Mouse (Mus musculus) spleen, adult 2 months (tissue): ENCODE data around the gene Nploc4.

ENCODE experiments used
- CTCF ChIP-seq: fragments of 200-500 bp; IDR thresholded peaks from 2 replicates; pipeline ENCODE4 v1.5.1; 2011; ENCODE audit warnings: mild to moderate bottlenecking, inconsistent platforms; ENCODE audit not compliant: insufficient read depth, insufficient read length, insufficient replicate concordance; ENCODE audit errors: extremely low read depth
- POLR2A ChIP-seq: fragments of 200-500 bp; IDR thresholded peaks from 2 replicates; pipeline ENCODE4 v1.6.1; 2011; ENCODE audit warnings: low read depth, low read length, inconsistent platforms

DNA sequence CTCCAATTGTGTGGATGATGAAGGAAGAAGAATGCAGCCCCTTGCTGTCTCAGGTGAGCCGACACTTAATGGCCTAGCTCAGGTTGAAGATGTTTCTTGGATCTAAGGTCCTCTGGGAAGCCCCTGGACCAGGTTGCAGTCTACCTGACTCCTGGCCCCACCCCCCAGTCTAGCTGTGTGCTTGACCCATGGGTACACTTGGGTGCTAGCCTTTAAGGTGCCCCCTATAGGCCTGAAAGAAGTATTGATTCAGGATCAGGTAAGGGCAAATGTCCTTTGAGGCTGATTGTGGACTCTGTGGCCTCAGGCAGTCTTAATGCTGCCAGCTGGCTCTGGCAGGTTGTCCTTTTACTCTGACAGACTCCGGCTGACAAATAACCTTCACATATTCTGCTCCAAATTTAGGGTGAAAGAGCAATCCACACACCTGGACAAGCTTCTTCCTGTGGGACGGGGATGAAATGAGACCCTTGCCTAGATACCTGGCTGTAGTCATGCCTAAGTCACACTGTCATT is 5.3 kb upstream of the Nploc4 start:
- TF ChIP-seq CTCF (no peak), POLR2A (no peak)
